Mouse (Mus musculus) stomach, postnatal 0 days (tissue): ENCODE data around the gene Gcnt7. TPM values are rescaled to one million over a fixed set of nuclear protein-coding genes. Genes with fewer than 3 reads are reported as not detected.

Experiments used
- ATAC-seq: fragments of 200-750 bp; cut with Nextera tagmentation; 2 replicates; pipeline ENCODE4 v1.8.0; 2017; ENCODE audit not compliant: low FRiP score, low TSS enrichment
- DNase-seq: peaks from one replicate; pipeline ENCODE4 v3.0.0-alpha.2; 2016; ENCODE audit warnings: low spot score
- H3K27ac ChIP-seq: fragments of 300-500 bp; sonication (generic); replicated peaks from 2 replicates; pipeline ENCODE4 v1.5.1; 2014; ENCODE audit warnings: mild to moderate bottlenecking, control low read depth
- H3K27me3 ChIP-seq: fragments of 300-500 bp; sonication (generic); 2 replicates; pipeline ENCODE4 v1.6.1; 2014; ENCODE audit warnings: low read length; ENCODE audit not compliant: control insufficient read depth, insufficient read depth
- H3K36me3 ChIP-seq: fragments of 300-500 bp; sonication (generic); 2 replicates; pipeline ENCODE4 v1.6.1; 2014; ENCODE audit warnings: low read length, mixed read lengths; ENCODE audit not compliant: control insufficient read depth, insufficient read depth
- H3K4me1 ChIP-seq: fragments of 300-500 bp; sonication (generic); replicated peaks from 2 replicates; pipeline ENCODE4 v1.6.1; 2014; ENCODE audit warnings: antibody characterized with exemption; ENCODE audit not compliant: control insufficient read depth, insufficient read depth
- H3K4me2 ChIP-seq: fragments of 300-500 bp; sonication (generic); replicated peaks from 2 replicates; pipeline ENCODE4 v1.6.1; 2014; ENCODE audit warnings: low read depth, mild to moderate bottlenecking, control low read depth, moderate library complexity
- H3K4me3 ChIP-seq: fragments of 300-500 bp; sonication (generic); 2 replicates; pipeline ENCODE4 v1.5.1; 2014; ENCODE audit warnings: low read depth, low read length, control low read depth
- H3K9ac ChIP-seq: fragments of 300-500 bp; sonication (generic); 2 replicates; pipeline ENCODE4 v1.6.1; 2014; ENCODE audit warnings: mild to moderate bottlenecking, low read length, control low read depth, mixed read lengths
- H3K9me3 ChIP-seq: fragments of 300-500 bp; sonication (generic); 2 replicates; pipeline ENCODE4 v1.6.1; 2016; ENCODE audit warnings: low read length; ENCODE audit not compliant: control insufficient read depth
- CTCF ChIP-seq: IDR thresholded peaks from 2 replicates; pipeline ENCODE4 v1.5.1; 2016; ENCODE audit warnings: antibody characterized with exemption, low read depth, mild to moderate bottlenecking, moderate library complexity
- EP300 ChIP-seq: optimal IDR thresholded peaks from 2 replicates; pipeline ENCODE3; 2016; ENCODE audit warnings: antibody characterized with exemption
- WGBS: fragments of 180-500 bp; shearing (Covaris S2); extraction: QIAGEN DNeasy Blood & Tissue Kit; methylation state at CpG from one replicate; pipeline ENCODE4 v1.1.7; 2014; 5-methylcytosine and 5-hydroxymethylcytosine counted together
- polyA plus RNA-seq: library from polyadenylated mRNA; unstranded; fragments of >200 nt; fragmentation: Nextera tagmentation; extraction: Ambion mirVana; gene quantifications from 2 replicates; pipeline ENCODE4 v1.2.1, GENCODE M21; 2015

Gcnt7 gene
- polyA plus RNA-seq, 1 experiment from 2014 or later, result 0.38 TPM

- TF ChIP-seq CTCF, result no peak
- no peak for TF ChIP-seq EP300
- H3K27ac ChIP-seq, result no peak overlapping the region
- H3K4me1 ChIP-seq, result no peaks in the 10 kb centered on the region
- H3K36me3 ChIP-seq, result no peaks in the 10 kb centered on the region
- DNase-seq (no peak), ATAC-seq (no peak)
- H3K9ac ChIP-seq, result no peak overlapping the region
- WGBS, result 55% methylated on average over 12 of the region's 12 CpGs
- no peak overlapping the region for H3K4me2 ChIP-seq
- H3K27me3 ChIP-seq, result no peaks in the 10 kb centered on the region
- H3K9me3 ChIP-seq, result no peaks in the 10 kb centered on the region
- no peak overlapping the region for H3K4me3 ChIP-seq
Measured at GRCm38 (mm10) chr2:172416218-172416617, 42.2 kb downstream of the Gcnt7 start.

GRCm38 (mm10) chr2:172413894-172414293, 44.5 kb downstream of the Gcnt7 start:
- DNase-seq (no peak), ATAC-seq (no peak)
- Histone ChIP-seq H3K4me2 (no peak overlapping the region), H3K27ac (no peak overlapping the region), H3K9ac (no peak overlapping the region), H3K4me3 (no peak overlapping the region), H3K27me3 (no peaks in the 10 kb centered on the region), H3K36me3 (no peaks in the 10 kb centered on the region), H3K4me1 (no peaks in the 10 kb centered on the region), H3K9me3 (no peaks in the 10 kb centered on the region)
- no peak for TF ChIP-seq EP300
- 45% methylated on average over 5 of the region's 5 CpGs for WGBS

- TF ChIP-seq EP300 (no peak), CTCF (no peak)
- no peak for DNase-seq
- H3K27me3 ChIP-seq, result no peaks in the 10 kb centered on the region
- no peak overlapping the region for H3K27ac ChIP-seq
- no peaks in the 10 kb centered on the region for H3K9me3 ChIP-seq
- no peak overlapping the region for H3K4me2 ChIP-seq
- 16% methylated on average over 4 of the region's 4 CpGs for WGBS
- H3K9ac ChIP-seq, result no peak overlapping the region
- H3K4me1 ChIP-seq, result no peaks in the 10 kb centered on the region
- no peaks in the 10 kb centered on the region for H3K36me3 ChIP-seq
- ATAC-seq, result no peak
- H3K4me3 ChIP-seq, result no peak overlapping the region
Measured at GRCm38 (mm10) chr2:172413273-172413672, 45.1 kb downstream of the Gcnt7 start.

GRCm38 (mm10) chr2:172412454-172412853, 45.9 kb downstream of the Gcnt7 start:
- no peaks in the 10 kb centered on the region for H3K9me3 ChIP-seq
- no peak for ATAC-seq
- H3K4me2 ChIP-seq, result no peak overlapping the region
- no peaks in the 10 kb centered on the region for H3K4me1 ChIP-seq
- H3K27ac ChIP-seq, result no peak overlapping the region
- H3K4me3 ChIP-seq, result no peak overlapping the region
- H3K9ac ChIP-seq, result no peak overlapping the region
- H3K36me3 ChIP-seq, result no peaks in the 10 kb centered on the region
- 11% methylated on average over 9 of the region's 9 CpGs for WGBS
- DNase-seq, result no peak
- no peaks in the 10 kb centered on the region for H3K27me3 ChIP-seq
- TF ChIP-seq EP300 (no peak), CTCF (no peak)

- H3K4me2 ChIP-seq, result no peak overlapping the region
Measured at GRCm38 (mm10) chr2:172411091-172411490, 47.3 kb downstream of the Gcnt7 start.

GRCm38 (mm10) chr2:172410686-172411085, 47.7 kb downstream of the Gcnt7 start:
- no peak overlapping the region for H3K9ac ChIP-seq
- no peak for TF ChIP-seq EP300
- no peak for TF ChIP-seq CTCF
- no peaks in the 10 kb centered on the region for H3K9me3 ChIP-seq
- H3K4me2 ChIP-seq, result no peak overlapping the region
- DNase-seq (no peak), ATAC-seq (no peak)
- no peaks in the 10 kb centered on the region for H3K4me1 ChIP-seq
- WGBS, result 77% methylated on average over 2 of the region's 2 CpGs
- H3K4me3 ChIP-seq, result no peak overlapping the region
- no peaks in the 10 kb centered on the region for H3K27me3 ChIP-seq
- H3K27ac ChIP-seq, result no peak overlapping the region
- H3K36me3 ChIP-seq, result no peaks in the 10 kb centered on the region

More at GRCm38 (mm10) chr2:172411091-172411490, 47.3 kb downstream of the Gcnt7 start:
- ATAC-seq (no peak), DNase-seq (no peak)
- TF ChIP-seq CTCF (no peak), EP300 (no peak)
- H3K27ac ChIP-seq, result no peak overlapping the region
- H3K4me3 ChIP-seq, result no peak overlapping the region
- no peaks in the 10 kb centered on the region for H3K36me3 ChIP-seq
- no peak overlapping the region for H3K9ac ChIP-seq
- H3K27me3 ChIP-seq, result no peaks in the 10 kb centered on the region
- WGBS, result 82% methylated on average over 11 of the region's 11 CpGs
- H3K4me1 ChIP-seq, result no peaks in the 10 kb centered on the region
- no peaks in the 10 kb centered on the region for H3K9me3 ChIP-seq
